Mouse (Mus musculus) midbrain, embryonic 15.5 days (tissue): ENCODE measurements around the gene Gm7257. TPM values are rescaled to one million over a fixed set of nuclear protein-coding genes. Genes with fewer than 3 reads are reported as not detected.

ENCODE experiments used
- ATAC-seq: fragments of 200-750 bp; cut with Nextera tagmentation; replicated peaks from 2 replicates; pipeline ENCODE4 v1.8.0; 2017; ENCODE audit warnings: moderate TSS enrichment
- H3K27ac ChIP-seq: fragments of 300-500 bp; sonication (generic); 2 replicates; pipeline ENCODE4 v1.5.1; 2015; ENCODE audit warnings: mild to moderate bottlenecking, inconsistent platforms
- H3K27me3 ChIP-seq: fragments of 300-500 bp; sonication (generic); replicated peaks from 2 replicates; pipeline ENCODE4 v1.6.1; 2015; ENCODE audit warnings: inconsistent platforms
- H3K36me3 ChIP-seq: fragments of 300-500 bp; sonication (generic); replicated peaks from 2 replicates; pipeline ENCODE4 v1.6.1; 2015; ENCODE audit warnings: inconsistent platforms
- H3K4me1 ChIP-seq: fragments of 300-500 bp; sonication (generic); 2 replicates; pipeline ENCODE4 v1.6.1; 2015; ENCODE audit warnings: inconsistent platforms
- H3K4me2 ChIP-seq: fragments of 300-500 bp; sonication (generic); 2 replicates; pipeline ENCODE4 v1.6.1; 2015; ENCODE audit warnings: inconsistent platforms, mild to moderate bottlenecking, moderate library complexity
- H3K4me3 ChIP-seq: fragments of 300-500 bp; sonication (generic); 2 replicates; pipeline ENCODE4 v1.5.1; 2015; ENCODE audit warnings: mild to moderate bottlenecking, inconsistent platforms
- H3K9ac ChIP-seq: fragments of 300-500 bp; sonication (generic); 2 replicates; pipeline ENCODE4 v1.6.1; 2015; ENCODE audit warnings: mild to moderate bottlenecking, inconsistent platforms
- H3K9me3 ChIP-seq: fragments of 300-500 bp; sonication (generic); 2 replicates; pipeline ENCODE4 v1.6.1; 2016; ENCODE audit warnings: inconsistent platforms
- WGBS: fragments of 180-500 bp; shearing (Covaris S2); methylation state at CpG from one replicate; pipeline ENCODE4 v1.1.7; 2015; ENCODE audit warnings: mixed read lengths; 5-methylcytosine and 5-hydroxymethylcytosine counted together
- polyA plus RNA-seq: library from polyadenylated mRNA; unstranded; fragments of >200 nt; fragmentation: Nextera tagmentation; extraction: Ambion mirVana; gene quantifications from 2 replicates; pipeline ENCODE4 v1.2.1, GENCODE M21; 2015

Gene Gm7257
- not detected in 2 replicates for polyA plus RNA-seq

DNA sequence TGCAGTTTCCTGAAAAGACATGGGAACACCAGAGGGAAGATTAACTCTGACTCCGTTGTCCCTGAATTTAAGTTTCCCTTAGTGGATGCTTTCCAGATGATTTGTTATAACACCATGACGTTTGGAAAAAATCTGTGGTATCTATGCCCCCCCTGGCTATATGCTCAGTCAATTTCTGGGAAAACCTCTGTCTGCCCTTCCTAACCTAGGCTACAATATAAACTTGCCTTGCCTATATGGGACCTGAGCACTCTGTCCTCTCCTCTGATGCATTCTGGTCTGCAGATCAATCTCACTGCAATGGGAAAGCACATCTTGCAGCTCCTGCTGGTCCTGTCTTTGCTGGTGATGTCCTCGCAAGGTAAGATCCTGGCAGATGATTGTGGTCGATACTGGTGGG, at the start of gene Gm7257:
TSS of gene Gm7257 (plus strand) at position 301 of the 400 bp plus-strand sequence.
- H3K27ac ChIP-seq: no peak within 1 kb of the TSS
- no peak within 1 kb of the TSS for H3K4me2 ChIP-seq
- no peak for ATAC-seq
- WGBS: 82% methylated on average over 4 of the region's 4 CpGs
- no peaks in the 10 kb centered on the region for H3K36me3 ChIP-seq
- H3K4me1 ChIP-seq: no peaks in the 10 kb centered on the region
- H3K9ac ChIP-seq: no peak within 1 kb of the TSS
- H3K4me3 ChIP-seq: no peak within 1 kb of the TSS
- H3K9me3 ChIP-seq: peaks cover 8% of the 10 kb centered on the region; the same call in 1 of the 2 replicates
- H3K27me3 ChIP-seq: no peaks in the 10 kb centered on the region

DNA sequence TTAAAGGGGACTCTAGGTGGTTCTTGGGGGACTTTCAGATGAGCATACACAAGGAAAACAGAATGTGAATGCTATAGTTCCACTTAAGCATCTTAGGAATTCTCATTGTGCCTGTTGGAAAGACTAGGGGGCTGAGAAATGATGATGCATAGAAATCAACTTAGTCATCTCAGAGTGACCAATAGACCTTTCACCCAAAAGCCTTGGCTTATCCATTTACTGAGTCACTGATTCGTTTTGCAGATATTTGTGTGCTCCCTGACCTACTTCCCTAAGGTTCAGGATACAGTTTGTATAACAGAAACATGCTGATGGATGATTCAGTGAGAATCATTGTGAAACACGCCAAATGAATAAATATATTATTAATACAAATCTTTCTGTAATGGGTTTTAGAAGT, 28.7 kb upstream of the Gm7257 start:
- H3K27me3 ChIP-seq: no peaks in the 10 kb centered on the region
- H3K4me1 ChIP-seq: no peaks in the 10 kb centered on the region
- ATAC-seq: no peak
- 51% methylated on average over 2 of the region's 2 CpGs for WGBS
- no peak overlapping the region for H3K9ac ChIP-seq
- H3K4me2 ChIP-seq: no peak overlapping the region
- H3K4me3 ChIP-seq: no peak overlapping the region
- no peak overlapping the region for H3K27ac ChIP-seq
- H3K36me3 ChIP-seq: no peaks in the 10 kb centered on the region
- H3K9me3 ChIP-seq: peaks cover 9% of the 10 kb centered on the region; the same call in 1 of the 2 replicates

DNA sequence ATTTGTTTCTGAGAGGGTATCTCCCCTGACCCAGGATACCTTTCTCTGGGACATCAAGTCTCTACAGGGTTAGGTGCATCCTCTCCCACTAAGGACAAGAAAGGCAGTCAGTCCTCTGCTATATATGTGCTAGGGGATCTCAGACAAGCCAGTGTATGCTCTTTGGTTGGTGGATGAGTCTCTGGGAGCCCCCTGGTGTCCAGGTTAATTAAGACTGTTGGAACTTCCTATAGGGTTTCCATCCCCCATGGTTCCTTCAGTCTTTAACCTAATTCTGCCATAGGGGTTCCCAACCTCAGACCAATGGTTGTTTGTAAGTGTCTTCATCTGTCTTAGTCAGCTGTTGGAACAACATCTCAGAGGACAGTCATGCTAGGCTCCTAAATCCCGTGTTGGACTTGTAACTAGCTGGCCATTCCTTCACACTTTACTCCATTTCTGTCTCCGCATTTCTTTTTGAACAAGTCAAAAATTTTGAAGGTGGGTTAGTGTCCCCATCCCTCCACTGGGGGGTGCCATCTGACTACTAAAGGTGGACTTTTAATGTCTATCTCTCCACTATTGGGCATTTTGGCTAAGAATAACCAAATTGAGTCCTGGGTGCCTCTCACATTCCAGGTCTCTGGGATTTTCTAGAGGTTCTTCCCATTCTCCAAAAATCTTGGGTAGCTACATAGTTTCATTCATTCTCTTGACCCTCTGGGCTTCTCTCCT, 3.5 kb downstream of the Gm7257 start:
- Histone ChIP-seq H3K36me3 (no peaks in the 10 kb centered on the region), H3K4me2 (no peak overlapping the region), H3K27me3 (no peaks in the 10 kb centered on the region), H3K9ac (no peak overlapping the region), H3K27ac (no peak overlapping the region), H3K4me3 (no peak overlapping the region), H3K9me3 (peaks cover 4% of the 10 kb centered on the region; the same call in 1 of the 2 replicates), H3K4me1 (no peaks in the 10 kb centered on the region)
- 45% methylated on average over 2 of the region's 2 CpGs for WGBS
- ATAC-seq: no peak

DNA sequence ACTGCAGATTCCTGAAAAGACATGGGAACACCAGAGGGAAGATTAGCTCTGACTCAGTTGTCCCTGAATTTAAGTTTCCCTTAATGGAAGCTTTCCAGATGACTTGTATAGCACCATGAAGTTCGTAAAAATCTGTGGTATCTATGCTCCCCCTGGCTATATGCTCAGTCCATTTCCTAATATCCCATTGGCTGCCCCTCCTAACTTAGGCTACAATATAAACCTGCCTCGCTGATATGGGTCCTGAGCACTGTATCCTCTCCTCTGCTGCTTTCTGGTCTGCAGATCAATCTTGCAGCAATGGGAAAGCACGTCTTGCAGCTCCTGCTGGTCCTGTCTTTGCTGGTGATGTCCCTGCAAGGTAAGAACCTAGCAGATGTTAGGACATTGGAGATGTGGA, 43.7 kb downstream of the Gm7257 start, which contains the start of gene Gm9513:
TSS of gene Gm9513 (plus strand) at position 301 of the 400 bp plus-strand sequence.
- no peaks in the 10 kb centered on the region for H3K36me3 ChIP-seq
- no peaks in the 10 kb centered on the region for H3K4me1 ChIP-seq
- H3K27ac ChIP-seq: no peak within 1 kb of the TSS
- H3K27me3 ChIP-seq: no peaks in the 10 kb centered on the region
- no peak within 1 kb of the TSS for H3K9ac ChIP-seq
- no peak within 1 kb of the TSS for H3K4me2 ChIP-seq
- no peak within 1 kb of the TSS for H3K4me3 ChIP-seq
- WGBS: 62% methylated on average over 3 of the region's 3 CpGs
- ATAC-seq: no peak
- peaks cover 4% of the 10 kb centered on the region for H3K9me3 ChIP-seq

Other genes starting within 250 kb of the Gm7257 start
- gene Gm9513, start 43.8 kb downstream of the Gm7257 start, polyA plus RNA-seq: not detected in 2 replicates
- gene Gm5615, start 110.1 kb downstream of the Gm7257 start, polyA plus RNA-seq: not detected in 2 replicates
- gene Gm17689, start 150.8 kb downstream of the Gm7257 start, polyA plus RNA-seq: not detected in 2 replicates
- not detected in 2 replicates for gene A630095E13Rik, start 211.5 kb downstream of the Gm7257 start, polyA plus RNA-seq